ENCODE assay signal across 10 mouse cellular contexts in the genomic region with DNA sequence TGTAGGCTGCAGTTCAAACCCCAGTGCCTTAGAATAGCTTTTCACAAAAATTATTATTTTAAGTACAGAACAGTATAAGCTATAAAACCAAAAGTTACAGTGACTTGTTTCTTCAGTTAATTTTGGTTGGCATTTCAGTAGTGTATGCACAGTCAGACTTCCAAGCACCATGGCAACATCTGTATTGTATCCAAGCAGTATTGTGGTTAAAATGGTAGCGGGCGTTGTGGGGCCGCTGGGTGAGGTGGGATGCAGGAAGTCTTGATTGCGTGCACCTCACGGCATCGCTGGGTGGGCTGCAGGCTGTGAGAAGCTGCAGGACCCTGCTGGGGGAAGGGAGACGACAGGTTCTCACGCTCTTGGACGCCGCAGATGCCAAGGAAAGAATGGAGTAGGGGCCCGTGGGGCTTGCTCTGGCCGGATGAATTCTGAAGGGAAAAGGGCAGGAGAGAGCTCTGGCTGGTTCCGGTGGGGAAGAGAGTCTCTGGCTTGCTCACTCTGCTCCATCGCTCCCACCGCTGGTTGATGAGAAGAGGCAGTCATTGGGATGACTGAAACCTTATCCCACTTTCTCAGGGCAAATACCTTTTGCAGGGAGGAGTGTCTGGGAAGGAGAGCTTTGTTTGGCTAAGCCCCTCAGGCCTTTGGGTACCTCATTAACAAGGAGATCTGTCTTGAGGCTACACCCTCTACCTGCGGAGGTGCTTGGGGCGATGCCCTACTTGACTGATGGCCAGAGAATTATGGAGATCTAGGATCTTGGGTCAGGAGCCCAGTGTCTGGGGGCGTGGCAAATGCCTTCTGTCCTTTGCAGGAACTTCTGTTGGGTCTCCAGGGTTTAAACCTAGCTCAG.
DNase-seq lines count a peak whose midpoint lies in the region; ATAC-seq and TF ChIP-seq lines count a peak whose summit lies in the region.
"Had no signal": no experiment of that assay in that cellular context is flagged by ENCODE, and none has a peak within 500 bp of the region (broad histone marks: within the 10 kb centered on the region; RNA-seq: fewer than 3 reads in every experiment).

No protein-coding gene starts in this region.

- peak overlapping the region; percentile 41; the same call in 1 of the 2 replicates for H3K4me3 ChIP-seq in testis, adult 2 months (ENCODE audit: control insufficient read depth, low read depth, low read length)
- H3K4me3 ChIP-seq in limb, embryonic 15.5 days, result no peak overlapping the region

- H3K4me1 ChIP-seq in testis, adult 2 months (ENCODE audit: control insufficient read depth, insufficient read depth, low read length), result peaks cover 2% of the 10 kb centered on the region; the same call in 1 of the 2 replicates
- peaks cover 7% of the 10 kb centered on the region for H3K4me1 ChIP-seq in limb, embryonic 15.5 days

- no peak overlapping the region for H3K9ac ChIP-seq in limb, embryonic 15.5 days

- 31% methylated on average over 18 of the region's 18 CpGs for WGBS in limb, embryonic 15.5 days

- no peaks in the 10 kb centered on the region for H3K36me3 ChIP-seq in testis, adult 2 months (ENCODE audit: control insufficient read depth, insufficient read depth, low read length)
- H3K36me3 ChIP-seq in limb, embryonic 15.5 days, result no peaks in the 10 kb centered on the region

- no peaks in the 10 kb centered on the region for H3K27me3 ChIP-seq in testis, adult 2 months (ENCODE audit: control insufficient read depth, insufficient read depth, low read length)
- H3K27me3 ChIP-seq in limb, embryonic 15.5 days, result no peaks in the 10 kb centered on the region

- no peak for ATAC-seq in limb, embryonic 15.5 days (ENCODE audit: insufficient number of reproducible peaks, low FRiP score, low TSS enrichment, low read depth)
- no peak for ATAC-seq in cerebellum, adult (ENCODE audit: insufficient number of reproducible peaks, low FRiP score, low TSS enrichment)

- TF ChIP-seq POLR2A in testis, adult 2 months (IDR thresholded peaks at IDR 0.05; ENCODE audit: control insufficient read depth, low read depth, low read length), result no peak

- peak overlapping the region; percentile 29; the same call in 1 of the 2 replicates for H3K4me2 ChIP-seq in limb, embryonic 15.5 days

- no peak for TF ChIP-seq CTCF in testis, adult 2 months (IDR thresholded peaks at IDR 0.05; ENCODE audit: control insufficient read depth, insufficient read depth, insufficient replicate concordance, low read depth, low read length)

- no peak overlapping the region for H3K27ac ChIP-seq in testis, adult 2 months (ENCODE audit: control insufficient read depth, insufficient read depth, low read depth, low read length)
- H3K27ac ChIP-seq in limb, embryonic 15.5 days, result no peak overlapping the region

- peak; percentile 14 for DNase-seq in embryo, embryonic 9.5 days (ENCODE audit: extremely low spot score)
- no peak for DNase-seq in embryo, embryonic 10.5 days (ENCODE audit: low spot score)
- DNase-seq in testis, postnatal 10 days (ENCODE audit: low spot score), result no peak
- no peak for DNase-seq in adrenal gland, postnatal 4 days (ENCODE audit: low spot score in 2 of 2)
- no peak for DNase-seq in urinary bladder, postnatal 4 days (ENCODE audit: low spot score in 2 of 2)
- DNase-seq: adrenal gland, postnatal 25 days; thymus, postnatal 14 days had no signal

- H3K9me3 ChIP-seq in limb, embryonic 15.5 days, result no peaks in the 10 kb centered on the region
